Mouse (Mus musculus): Measurements from ENCODE around the gene Flywch2.

GRCm38 (mm10) chr17:23742941-23743340 is 42.9 kb downstream of the Flywch2 start:
- TF ChIP-seq POLR2A (IDR thresholded peaks at IDR 0.05; ENCODE audit: borderline replicate concordance, extremely low read depth, low read depth, low read length) (no peak), CTCF (IDR thresholded peaks at IDR 0.05; ENCODE audit: insufficient read depth, low read length) (no peak)
